Mouse (Mus musculus) MEL (cell line): ENCODE measurements around the gene Syt6.

Experiments
- CHD2 ChIP-seq: IDR thresholded peaks from 2 replicates; pipeline ENCODE4 v1.6.1; 2011; ENCODE audit warnings: low read length, improper control_type of control experiment
- ELF1 ChIP-seq: IDR thresholded peaks from 2 replicates; pipeline ENCODE4 v1.6.1; 2014; ENCODE audit warnings: low read depth, mild to moderate bottlenecking, inconsistent platforms, low read length, improper control_type of control experiment, moderate library complexity
- GATA1 ChIP-seq: IDR thresholded peaks from 2 replicates; pipeline ENCODE4 v1.6.1; 2011; ENCODE audit warnings: low read depth, low read length, improper control_type of control experiment
- MAX ChIP-seq: IDR thresholded peaks from 2 replicates; pipeline ENCODE4 v1.6.1; 2011; ENCODE audit warnings: low read length, improper control_type of control experiment
- MXI1 ChIP-seq: IDR thresholded peaks from 2 replicates; pipeline ENCODE4 v1.6.1; 2011; ENCODE audit warnings: mild to moderate bottlenecking, low read depth, low read length, improper control_type of control experiment
- NELFE ChIP-seq: IDR thresholded peaks from 2 replicates; pipeline ENCODE4 v1.6.1; 2011; ENCODE audit warnings: low read depth, low read length, improper control_type of control experiment
- TBP ChIP-seq: IDR thresholded peaks from 2 replicates; pipeline ENCODE4 v1.8.0; 2011; ENCODE audit warnings: low read depth, low read length, improper control_type of control experiment

GRCm38 (mm10) chr3:103663385-103663784 lies 88.4 kb downstream of the Syt6 start:
- TF ChIP-seq GATA1 = no peak
- TF ChIP-seq TBP = no peak
- no peak for TF ChIP-seq CHD2
- TF ChIP-seq MAX = no peak
- no peak for TF ChIP-seq NELFE
- TF ChIP-seq MXI1 = no peak
- TF ChIP-seq ELF1 = no peak
